Mouse (Mus musculus): ENCODE data around the gene Pqlc2. TPM values are rescaled to one million over a fixed set of nuclear protein-coding genes. Genes with fewer than 3 reads are reported as not detected.

The Pqlc2 gene
- total and polyA plus RNA-seq, 2 experiments from 2014 or later, result 10.9 to 26.5 TPM

DNA sequence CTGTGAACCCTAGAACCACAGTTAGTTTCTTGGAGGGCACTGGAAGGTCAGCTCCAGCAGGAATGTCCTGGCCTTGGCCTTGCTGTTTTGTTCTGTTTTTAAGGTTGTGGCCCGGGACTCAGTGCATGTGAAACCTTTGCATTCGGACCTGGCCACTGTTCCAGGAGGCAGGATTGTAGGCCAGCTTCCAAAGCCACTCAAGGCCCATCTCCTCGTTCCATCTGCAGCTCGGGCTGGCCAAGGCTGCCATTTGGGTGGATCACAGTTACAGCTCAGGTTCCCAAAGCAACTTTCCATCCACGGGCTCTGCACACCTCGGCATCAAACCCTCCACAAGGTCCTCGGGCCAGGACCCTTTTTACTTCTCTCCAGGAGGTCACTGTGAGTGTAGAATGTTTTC, 35.9 kb downstream of the Pqlc2 start:
- no peaks in the 10 kb centered on the region for H3K9me3 ChIP-seq (ENCODE audit: low read length)
- 90% methylated on average over 7 of the region's 7 CpGs for WGBS
- no peak overlapping the region for H3K4me2 ChIP-seq (ENCODE audit: low read depth, low read length, poor library complexity, severe bottlenecking)
- H3K27me3 ChIP-seq (ENCODE audit: insufficient read depth, low read length), result no peaks in the 10 kb centered on the region
- no peak for TF ChIP-seq CTCF (IDR thresholded peaks at IDR 0.05)
- ATAC-seq (ENCODE audit: low FRiP score) (no peak), DNase-seq (ENCODE audit: low spot score) (no peak)
- H3K36me3 ChIP-seq (ENCODE audit: insufficient read depth, low read length), result peaks cover 14% of the 10 kb centered on the region; the same call in 1 of the 2 replicates
- H3K4me1 ChIP-seq (ENCODE audit: insufficient read depth, low read length), result no peaks in the 10 kb centered on the region
- no peak overlapping the region for H3K27ac ChIP-seq (ENCODE audit: low read depth, low read length)
- no peak overlapping the region for H3K9ac ChIP-seq (replicated peaks; ENCODE audit: low read length, poor library complexity, severe bottlenecking)
- H3K4me3 ChIP-seq (ENCODE audit: low read depth, low read length), result no peak overlapping the region

DNA sequence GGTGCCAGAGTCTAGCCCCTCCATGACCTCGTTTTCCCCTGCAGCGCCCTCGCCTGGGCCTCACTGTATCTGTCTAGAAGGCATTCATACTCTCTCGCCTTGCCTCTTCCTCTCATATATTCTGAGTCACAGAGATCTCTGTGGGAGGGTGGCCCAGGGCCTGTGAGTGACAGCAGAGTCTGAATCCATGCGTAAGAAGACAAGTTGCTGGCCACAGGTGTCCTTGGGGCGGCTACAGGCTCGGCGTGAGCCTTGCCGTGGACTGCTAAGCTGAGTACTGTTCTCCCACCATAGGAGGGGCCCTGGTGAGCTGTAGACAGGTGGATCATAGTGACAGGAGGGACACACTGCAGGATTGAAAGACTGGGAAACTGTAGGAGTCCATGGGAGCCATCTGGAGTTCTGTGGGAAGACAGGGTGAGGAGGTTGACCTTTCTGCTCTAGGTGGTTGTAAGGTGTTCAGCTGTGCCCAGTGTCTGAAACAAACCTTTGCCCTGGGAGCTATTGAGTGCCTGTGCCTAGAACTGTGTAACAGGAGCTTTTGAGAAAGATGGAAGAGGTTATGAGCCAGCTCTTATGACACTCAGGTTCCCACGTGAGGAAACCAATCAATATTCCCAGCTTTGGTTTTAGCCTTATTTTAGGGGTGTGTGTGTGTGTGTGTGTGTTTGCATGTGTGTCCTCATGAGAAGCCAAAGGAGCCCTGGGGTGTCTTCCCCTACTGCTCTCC, 37.4 kb downstream of the Pqlc2 start:
- DNase-seq (ENCODE audit: low spot score) (no peak), ATAC-seq (ENCODE audit: low FRiP score) (no peak)
- peaks cover 17% of the 10 kb centered on the region for H3K36me3 ChIP-seq (ENCODE audit: insufficient read depth, low read length)
- no peak overlapping the region for H3K4me2 ChIP-seq (ENCODE audit: low read depth, low read length, poor library complexity, severe bottlenecking)
- H3K27ac ChIP-seq (ENCODE audit: low read depth, low read length), result no peak overlapping the region
- H3K4me3 ChIP-seq (ENCODE audit: low read depth, low read length), result no peak overlapping the region
- no peaks in the 10 kb centered on the region for H3K9me3 ChIP-seq (ENCODE audit: low read length)
- 90% methylated on average over 10 of the region's 10 CpGs for WGBS
- no peaks in the 10 kb centered on the region for H3K4me1 ChIP-seq (ENCODE audit: insufficient read depth, low read length)
- no peak for TF ChIP-seq CTCF (IDR thresholded peaks at IDR 0.05)
- H3K27me3 ChIP-seq (ENCODE audit: insufficient read depth, low read length), result no peaks in the 10 kb centered on the region
- no peak overlapping the region for H3K9ac ChIP-seq (replicated peaks; ENCODE audit: low read length, poor library complexity, severe bottlenecking)

GRCm38 (mm10) chr4:139271562-139271961, 38.9 kb downstream of the Pqlc2 start:
- Histone ChIP-seq H3K4me3 (ENCODE audit: low read depth, low read length) (no peak overlapping the region), H3K9me3 (ENCODE audit: low read length) (no peaks in the 10 kb centered on the region), H3K4me1 (ENCODE audit: insufficient read depth, low read length) (no peaks in the 10 kb centered on the region), H3K27me3 (ENCODE audit: insufficient read depth, low read length) (no peaks in the 10 kb centered on the region), H3K27ac (ENCODE audit: low read depth, low read length) (no peak overlapping the region), H3K9ac (replicated peaks; ENCODE audit: low read length, poor library complexity, severe bottlenecking) (no peak overlapping the region), H3K4me2 (ENCODE audit: low read depth, low read length, poor library complexity, severe bottlenecking) (no peak overlapping the region), H3K36me3 (ENCODE audit: insufficient read depth, low read length) (peaks cover 17% of the 10 kb centered on the region)
- ATAC-seq (ENCODE audit: low FRiP score) (no peak), DNase-seq (ENCODE audit: low spot score) (no peak)
- TF ChIP-seq CTCF (IDR thresholded peaks at IDR 0.05), result no peak
- 94% methylated on average over 9 of the region's 9 CpGs for WGBS

DNA sequence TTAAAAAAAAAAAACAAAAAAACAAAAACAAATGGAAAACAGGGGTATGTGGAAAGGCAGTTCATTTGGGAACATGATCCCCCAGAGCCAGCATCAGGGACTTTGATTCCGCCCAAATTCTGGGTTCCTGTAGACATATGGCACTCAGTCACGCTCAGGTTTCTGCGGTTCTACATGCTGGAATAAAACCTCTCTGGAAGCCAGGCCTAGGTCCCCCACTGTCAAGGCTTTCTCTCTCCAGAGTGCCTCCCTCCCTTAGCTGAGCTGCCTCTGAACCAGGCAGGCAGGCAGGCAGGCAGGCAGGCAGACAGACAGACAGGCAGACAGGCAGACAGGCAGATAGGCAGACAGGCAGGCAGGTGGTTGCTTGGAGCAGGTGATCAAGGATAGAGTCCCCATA, 40.3 kb downstream of the Pqlc2 start:
- Histone ChIP-seq H3K4me2 (ENCODE audit: low read depth, low read length, poor library complexity, severe bottlenecking) (no peak overlapping the region), H3K9ac (replicated peaks; ENCODE audit: low read length, poor library complexity, severe bottlenecking) (no peak overlapping the region), H3K9me3 (ENCODE audit: low read length) (no peaks in the 10 kb centered on the region), H3K4me1 (ENCODE audit: insufficient read depth, low read length) (no peaks in the 10 kb centered on the region), H3K27ac (ENCODE audit: low read depth, low read length) (no peak overlapping the region), H3K4me3 (ENCODE audit: low read depth, low read length) (no peak overlapping the region), H3K36me3 (ENCODE audit: insufficient read depth, low read length) (peaks cover 23% of the 10 kb centered on the region), H3K27me3 (ENCODE audit: insufficient read depth, low read length) (no peaks in the 10 kb centered on the region)
- no peak for TF ChIP-seq CTCF (IDR thresholded peaks at IDR 0.05)
- DNase-seq (ENCODE audit: low spot score) (no peak), ATAC-seq (ENCODE audit: low FRiP score) (no peak)
- 91% methylated on average over 3 of the region's 3 CpGs for WGBS

DNA sequence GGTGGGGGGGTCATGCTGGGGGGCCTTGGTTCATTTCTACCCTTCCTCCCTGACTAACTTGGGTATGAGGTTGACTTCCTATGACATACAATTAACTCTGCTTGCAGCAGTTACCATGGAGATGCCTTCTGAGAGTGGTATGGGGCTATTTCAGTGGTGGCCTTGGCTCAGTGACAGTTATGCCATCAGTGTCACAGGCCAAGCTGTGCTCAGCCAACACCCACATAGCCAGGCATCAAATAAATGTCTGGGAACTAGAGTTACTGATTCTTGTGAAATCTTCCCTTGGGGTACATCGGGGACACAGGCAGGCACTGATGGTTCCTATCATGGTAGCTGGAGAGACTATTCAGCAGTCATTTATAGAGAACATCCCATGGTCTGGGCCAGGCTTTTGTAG, 42.3 kb downstream of the Pqlc2 start:
- Histone ChIP-seq H3K4me1 (ENCODE audit: insufficient read depth, low read length) (no peaks in the 10 kb centered on the region), H3K4me2 (ENCODE audit: low read depth, low read length, poor library complexity, severe bottlenecking) (no peak overlapping the region), H3K36me3 (ENCODE audit: insufficient read depth, low read length) (peaks cover 32% of the 10 kb centered on the region), H3K27ac (ENCODE audit: low read depth, low read length) (no peak overlapping the region), H3K27me3 (ENCODE audit: insufficient read depth, low read length) (no peaks in the 10 kb centered on the region), H3K9ac (replicated peaks; ENCODE audit: low read length, poor library complexity, severe bottlenecking) (no peak overlapping the region), H3K9me3 (ENCODE audit: low read length) (no peaks in the 10 kb centered on the region), H3K4me3 (ENCODE audit: low read depth, low read length) (no peak overlapping the region)
- no peak for TF ChIP-seq CTCF (IDR thresholded peaks at IDR 0.05)
- DNase-seq (ENCODE audit: low spot score), result peak; percentile 62
- 86% methylated on average over 1 of the region's 1 CpGs for WGBS
- ATAC-seq (ENCODE audit: low FRiP score), result no peak

DNA sequence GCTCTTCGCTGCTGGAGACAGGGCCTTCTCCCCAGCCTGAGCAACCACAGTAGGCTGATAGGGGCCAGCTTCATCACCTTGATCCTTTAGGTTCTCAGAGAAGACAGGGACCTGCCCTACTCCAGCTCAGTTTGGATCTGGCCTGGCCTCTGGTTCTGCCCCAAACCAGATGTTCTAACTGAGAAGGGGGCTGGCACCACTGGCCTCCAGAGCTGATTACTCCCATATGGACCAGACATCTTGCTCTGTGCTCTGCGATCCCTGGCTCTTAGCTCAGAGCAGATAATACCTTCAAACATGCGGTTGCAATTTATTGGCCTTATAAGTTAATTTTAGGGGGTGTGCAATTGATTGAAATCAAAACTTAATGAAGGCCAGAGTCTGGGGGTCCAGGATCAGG, 43.2 kb downstream of the Pqlc2 start:
- Histone ChIP-seq H3K4me3 (ENCODE audit: low read depth, low read length) (no peak overlapping the region), H3K9ac (replicated peaks; ENCODE audit: low read length, poor library complexity, severe bottlenecking) (no peak overlapping the region), H3K4me1 (ENCODE audit: insufficient read depth, low read length) (no peaks in the 10 kb centered on the region), H3K27ac (ENCODE audit: low read depth, low read length) (no peak overlapping the region), H3K9me3 (ENCODE audit: low read length) (no peaks in the 10 kb centered on the region), H3K36me3 (ENCODE audit: insufficient read depth, low read length) (peaks cover 39% of the 10 kb centered on the region), H3K27me3 (ENCODE audit: insufficient read depth, low read length) (no peaks in the 10 kb centered on the region), H3K4me2 (ENCODE audit: low read depth, low read length, poor library complexity, severe bottlenecking) (no peak overlapping the region)
- ATAC-seq (ENCODE audit: low FRiP score) (no peak), DNase-seq (ENCODE audit: low spot score) (no peak)
- WGBS, result 96% methylated on average over 3 of the region's 3 CpGs
- TF ChIP-seq CTCF (IDR thresholded peaks at IDR 0.05), result no peak
